Mouse (Mus musculus) liver, adult 10 weeks (tissue): ENCODE measurements around the gene Nusap1. TPM values are rescaled to one million over a fixed set of nuclear protein-coding genes. Genes with fewer than 3 reads are reported as not detected.

Experiments used
- polyA plus RNA-seq: library from polyadenylated mRNA; stranded (reverse); fragments of 350-450 nt; fragmentation: Illumina TruSeq; extraction: RNeasy Lipid Tissue Mini Kit (QIAGEN cat#74804); gene quantifications from one replicate; pipeline ENCODE4 v1.2.3, GENCODE M21; 2014; ENCODE audit warnings: low read depth, low replicate concordance

The Nusap1 gene
- 0.29 TPM for polyA plus RNA-seq

GRCm38 (mm10) chr2:119618199-119618982, at the start of gene Nusap1, which contains the start of gene Oip5:
Gene Nusap1, plus strand, starts transcription at chr2:119618298.
Gene Oip5, minus strand, starts transcription at chr2:119618469.

GRCm38 (mm10) chr2:119662220-119663182, 44.4 kb downstream of the Nusap1 start, which contains the start of gene Ndufaf1:
Gene Ndufaf1, minus strand, starts transcription at chr2:119662827.

GRCm38 (mm10) chr2:119674525-119675214, 56.6 kb downstream of the Nusap1 start, which contains the start of gene Rtf1:
Gene Rtf1, plus strand, starts transcription at chr2:119675068.

Other genes starting within 250 kb of the Nusap1 start
- 5.5 TPM for gene Ino80, start 140.6 kb upstream of the Nusap1 start, polyA plus RNA-seq
- 1.1 TPM for gene Exd1, start 70.7 kb upstream of the Nusap1 start, polyA plus RNA-seq
- gene Chp1, start 70.6 kb upstream of the Nusap1 start, polyA plus RNA-seq = 472 TPM
- 1.0 TPM for gene Oip5, start 171 bp downstream of the Nusap1 start, polyA plus RNA-seq
- gene Ndufaf1, start 44.5 kb downstream of the Nusap1 start, polyA plus RNA-seq = 95.9 TPM
- gene Rtf1, start 56.8 kb downstream of the Nusap1 start, polyA plus RNA-seq = 11.4 TPM
- gene Itpka, start 124.0 kb downstream of the Nusap1 start, polyA plus RNA-seq = not detected
- not detected for gene Ltk, start 142.1 kb downstream of the Nusap1 start, polyA plus RNA-seq
- gene Rpap1, start 169.2 kb downstream of the Nusap1 start, polyA plus RNA-seq = 0.29 TPM
- gene Tyro3, start 179.4 kb downstream of the Nusap1 start, polyA plus RNA-seq = 0.11 TPM